Mouse (Mus musculus) ovary, postnatal 10 days (tissue): ENCODE results near the gene Nfia.
A peak's percentile ranks its signal among the peaks of the same experiment; 100 is the strongest.

Experiments
- DNase-seq: peaks from one replicate; pipeline ENCODE4 v3.0.0; 2022; ENCODE audit warnings: low spot score

The Nfia gene

DNA sequence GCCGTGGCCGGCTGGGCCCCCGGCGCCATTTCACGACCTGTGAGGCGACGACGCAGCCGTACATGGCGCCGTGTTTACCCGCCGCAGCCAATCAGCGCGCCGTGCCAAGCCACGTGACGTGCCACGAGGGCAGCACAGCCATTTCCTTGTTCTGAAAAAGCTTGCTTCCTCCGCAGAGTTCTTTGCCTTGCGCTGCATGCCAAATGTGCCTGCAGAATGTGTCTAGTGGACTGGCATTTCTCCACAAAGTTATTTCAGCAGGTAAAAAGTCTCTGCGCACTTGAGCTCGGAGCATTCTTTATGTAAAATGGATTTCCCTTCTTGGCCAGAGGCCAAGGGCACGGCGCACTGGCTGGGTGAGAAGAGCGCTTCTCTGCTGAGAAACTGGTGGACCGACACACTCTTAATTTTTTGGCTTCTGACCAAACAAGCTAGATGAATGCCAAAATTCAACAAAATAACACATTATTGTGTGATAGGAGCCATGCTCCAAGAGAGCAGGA lies 96.5 kb downstream of the Nfia start:
- peak; percentile 95 for DNase-seq

DNA sequence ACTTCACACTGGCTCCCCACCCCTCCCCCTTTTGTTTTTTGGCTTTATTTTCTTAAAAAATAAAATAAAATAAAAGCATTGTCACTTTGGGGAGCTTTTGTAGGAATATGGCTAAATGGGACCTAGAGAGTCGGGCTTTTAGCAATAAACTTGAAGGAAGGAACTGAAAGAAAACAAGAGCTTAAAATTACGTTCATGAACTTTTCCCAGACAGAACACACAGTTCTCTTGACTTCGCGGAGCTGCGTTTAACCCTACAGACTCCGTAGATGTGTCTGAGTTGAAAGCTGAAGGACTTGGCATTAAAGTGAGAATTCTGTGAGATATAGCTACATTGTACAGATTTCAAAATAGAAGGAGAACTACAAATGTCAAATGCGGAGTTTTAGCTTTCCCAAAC lies 96.9 kb downstream of the Nfia start:
- no peak for DNase-seq

DNA sequence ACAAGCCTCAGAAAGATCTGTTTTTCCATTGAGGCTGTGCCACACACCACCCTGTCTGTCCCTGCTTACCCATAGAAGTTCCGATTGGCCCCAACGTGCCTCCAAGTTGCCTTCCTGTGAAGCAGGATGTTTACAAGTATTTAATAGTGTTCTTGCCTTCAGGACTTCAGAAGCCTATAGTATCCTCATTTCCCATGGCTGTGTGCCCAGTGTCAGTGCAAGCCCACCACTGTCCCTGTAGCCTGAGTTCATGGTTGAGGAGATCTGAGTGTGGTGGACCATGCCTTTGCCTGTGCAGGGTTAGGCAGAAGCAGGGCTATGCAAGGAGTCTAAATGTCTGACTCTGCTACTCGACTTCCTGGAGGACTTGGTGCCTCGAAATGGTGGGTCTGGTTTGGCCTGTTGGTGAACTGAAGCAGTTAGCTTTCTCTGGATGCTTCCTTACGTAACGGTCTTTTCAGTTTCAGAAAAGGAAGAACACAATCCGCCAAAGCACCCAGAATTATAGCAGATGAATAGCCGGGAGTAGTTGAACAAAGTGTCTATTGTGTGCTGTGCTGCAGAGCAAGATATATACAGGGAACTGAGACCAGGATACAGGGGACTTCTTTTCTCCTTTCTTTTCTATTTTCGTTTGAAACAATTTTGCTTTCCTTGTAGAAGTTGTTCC lies 99.4 kb downstream of the Nfia start:
- no peak for DNase-seq

DNA sequence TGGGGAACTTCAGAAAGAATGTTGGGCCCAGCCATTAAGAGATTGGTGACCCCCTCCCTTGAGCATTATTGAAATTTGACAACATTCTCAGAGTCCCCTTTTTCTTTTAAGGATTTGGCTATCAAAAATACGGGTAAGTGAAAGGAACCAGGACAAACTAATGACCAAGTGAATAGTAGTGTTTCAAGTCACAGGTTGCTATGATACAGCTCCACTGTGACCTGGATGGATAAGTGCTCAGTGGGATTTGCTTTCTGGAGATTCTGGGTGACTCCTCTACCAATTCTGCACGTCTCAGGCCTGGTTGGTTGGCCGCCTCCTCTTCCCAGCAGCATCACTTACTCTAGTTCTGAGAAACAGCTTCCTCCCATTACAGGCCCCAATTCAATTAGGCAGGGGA lies 102.4 kb downstream of the Nfia start:
- no peak for DNase-seq

DNA sequence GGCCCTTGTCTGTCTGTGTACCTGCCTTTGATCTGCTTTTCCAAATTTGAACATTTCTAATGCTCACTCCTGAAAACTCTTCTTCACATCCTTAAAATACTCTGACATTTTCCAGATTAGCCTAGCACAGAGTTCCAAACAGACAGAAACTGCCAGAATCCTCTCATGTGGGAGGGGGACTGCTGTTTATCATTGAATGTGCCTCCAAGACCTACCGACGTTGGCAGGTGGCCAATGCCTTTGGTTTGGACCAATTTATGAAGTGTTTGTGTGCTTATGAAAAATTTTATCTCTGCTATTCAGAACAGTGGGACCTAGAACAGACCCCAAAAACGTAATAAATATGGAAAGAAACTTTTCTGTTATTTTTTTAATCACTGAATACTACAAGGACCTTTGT lies 103.4 kb downstream of the Nfia start:
- no peak for DNase-seq

DNA sequence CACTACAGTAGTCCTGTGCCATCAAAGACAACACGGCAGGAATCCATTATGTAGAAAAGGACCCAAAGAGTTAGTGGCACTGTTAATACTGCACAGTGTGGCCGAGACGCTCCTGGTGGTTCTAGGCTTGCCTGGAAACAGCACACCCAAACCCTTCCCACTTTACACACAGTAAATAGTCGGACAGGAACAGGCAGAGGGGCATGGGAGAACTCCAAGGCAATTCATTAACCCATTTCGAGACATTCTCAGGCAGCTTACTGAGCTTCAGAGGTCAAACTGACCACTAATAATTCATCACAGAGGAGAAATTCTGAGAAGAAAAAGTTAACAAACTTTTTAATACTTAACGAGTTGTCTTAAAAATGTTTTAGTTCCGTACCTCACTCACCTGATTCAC lies 107.2 kb downstream of the Nfia start:
- no peak for DNase-seq

DNA sequence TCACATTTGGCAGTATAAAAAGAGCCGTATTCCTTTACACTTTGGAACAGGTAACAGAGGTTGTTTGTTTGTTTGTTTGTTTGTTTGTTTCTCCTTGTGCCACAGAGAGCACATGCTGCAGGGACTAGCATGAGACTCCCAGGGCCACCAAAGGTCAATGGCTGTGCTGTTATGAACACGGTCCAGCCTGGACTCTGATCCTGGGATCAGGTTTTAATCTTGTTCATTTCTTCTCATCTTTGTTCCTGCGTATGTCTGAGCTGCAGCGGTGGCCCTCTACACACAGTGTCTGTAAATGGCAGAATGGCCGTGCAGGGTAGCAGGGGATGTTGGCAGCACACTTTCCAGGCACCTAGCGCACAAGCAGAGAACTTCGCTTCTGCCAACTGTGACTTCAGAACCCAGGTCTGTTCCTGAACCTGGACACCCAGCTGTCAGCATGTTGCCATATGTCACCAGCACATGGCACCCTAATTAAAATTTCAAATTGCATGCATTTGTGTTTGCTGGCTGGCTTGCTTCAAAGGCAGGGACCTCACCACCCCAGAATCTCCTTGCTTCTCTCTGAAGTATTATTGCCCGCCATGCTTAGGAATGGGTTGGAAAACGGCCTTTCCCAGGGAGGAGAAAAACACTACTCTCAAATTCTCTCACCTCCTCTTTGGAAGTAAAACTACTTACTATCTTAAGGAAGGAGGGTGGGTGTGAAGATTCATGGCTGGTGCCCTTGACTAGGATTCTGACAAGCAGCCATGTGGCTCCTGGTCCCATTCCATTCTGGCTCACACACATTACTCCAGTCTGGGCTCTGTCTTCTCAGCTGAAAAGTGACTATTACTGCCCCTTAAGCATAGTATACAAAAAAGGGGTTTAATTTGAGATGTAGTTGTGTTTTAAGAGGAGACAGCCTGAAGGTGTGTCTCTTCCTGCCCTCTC lies 107.9 kb downstream of the Nfia start:
- DNase-seq = no peak

DNA sequence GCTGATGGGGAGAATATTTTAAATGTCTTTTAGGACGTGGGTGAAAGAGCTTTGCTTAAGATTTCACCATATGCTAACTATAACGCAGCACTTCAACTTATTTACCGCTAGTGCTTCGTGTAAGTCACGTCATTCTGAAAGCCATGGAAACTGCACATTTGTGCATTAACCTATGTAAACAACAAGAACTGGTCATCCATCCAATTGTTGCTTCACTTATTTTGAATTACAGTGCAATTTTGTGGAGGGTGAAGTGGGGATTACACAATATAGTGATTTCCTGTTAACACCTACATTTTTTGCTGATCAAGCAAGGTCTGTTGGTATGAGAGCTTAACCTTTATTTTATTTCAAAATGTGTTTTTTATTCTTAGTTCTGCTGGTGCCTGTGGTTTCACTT lies 113.0 kb downstream of the Nfia start:
- DNase-seq = no peak

DNA sequence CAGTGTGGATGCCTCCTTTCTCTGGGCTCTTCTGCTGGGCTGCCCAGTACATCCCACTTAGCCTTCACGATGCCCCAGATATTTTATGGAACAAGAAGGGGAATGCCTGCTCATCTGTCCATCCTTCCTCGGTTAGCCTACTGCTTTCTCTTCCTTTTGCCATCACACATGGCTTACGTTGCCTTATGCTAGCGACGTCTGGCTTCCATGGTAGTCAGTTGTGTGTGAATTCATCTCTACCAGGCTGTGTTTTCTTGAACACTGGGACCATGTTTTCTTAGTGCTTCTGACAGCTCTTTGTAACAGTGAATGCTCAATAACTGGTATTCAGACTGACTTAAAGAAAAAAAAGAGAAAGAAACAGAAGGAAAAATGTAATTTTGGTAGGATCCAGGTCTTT lies 113.7 kb downstream of the Nfia start:
- no peak for DNase-seq

DNA sequence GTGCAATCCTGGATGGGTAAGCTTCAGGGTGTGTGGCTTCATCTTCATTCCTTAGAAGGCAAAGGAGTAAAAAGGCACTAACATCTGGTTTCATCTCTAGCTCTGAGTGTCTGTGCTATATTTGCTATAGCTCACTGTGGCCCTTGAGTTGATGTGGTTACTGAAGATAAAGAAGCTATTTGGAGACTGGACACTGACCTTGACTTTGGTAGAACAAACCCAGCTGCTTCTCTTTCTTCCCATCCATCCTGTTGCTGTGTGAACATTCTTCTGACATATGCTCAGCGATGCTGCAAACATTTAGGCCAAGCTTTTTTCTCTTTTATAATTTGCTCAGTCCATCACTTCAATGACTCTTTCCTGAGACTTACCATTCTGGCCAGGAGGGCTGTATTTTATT lies 114.7 kb downstream of the Nfia start:
- DNase-seq = no peak

DNA sequence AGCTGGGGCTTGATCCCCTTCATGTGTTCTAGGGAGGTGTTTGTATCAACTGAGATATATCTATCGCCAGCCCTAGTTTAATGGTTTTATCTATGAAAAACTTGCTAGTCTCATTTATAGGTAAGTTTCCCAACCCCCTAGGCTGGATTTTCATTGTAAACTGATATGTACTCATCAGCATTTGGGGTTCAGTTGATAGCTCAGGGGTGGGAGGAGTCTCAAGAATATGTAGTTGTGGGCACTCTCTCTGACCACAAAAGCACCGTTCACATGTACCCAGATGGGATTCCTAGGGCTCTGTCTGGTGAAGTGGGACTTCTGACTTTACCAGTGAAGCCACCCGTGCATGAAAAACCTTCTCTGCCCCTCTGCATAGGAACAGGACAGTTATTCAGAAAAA lies 118.5 kb downstream of the Nfia start:
- DNase-seq = no peak

DNA sequence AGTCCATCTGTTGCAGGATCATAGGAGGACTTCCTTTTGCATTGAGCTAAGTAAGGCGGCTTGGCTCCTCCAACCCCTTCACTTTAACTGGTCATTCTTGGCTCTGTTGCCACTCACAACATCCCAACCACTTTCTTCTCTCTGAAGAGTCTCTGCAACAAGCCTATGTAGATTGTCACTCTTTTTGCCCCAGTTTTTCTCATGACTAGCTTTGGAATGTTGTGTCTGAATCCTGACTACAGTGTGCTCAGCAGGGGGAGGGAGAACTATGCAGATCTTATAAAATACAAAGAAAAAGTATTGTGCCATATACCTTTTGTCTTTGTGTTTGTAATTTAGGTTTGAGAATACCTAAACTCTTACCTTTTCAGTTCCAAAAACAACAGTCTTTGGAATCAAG lies 119.1 kb downstream of the Nfia start:
- DNase-seq = no peak

DNA sequence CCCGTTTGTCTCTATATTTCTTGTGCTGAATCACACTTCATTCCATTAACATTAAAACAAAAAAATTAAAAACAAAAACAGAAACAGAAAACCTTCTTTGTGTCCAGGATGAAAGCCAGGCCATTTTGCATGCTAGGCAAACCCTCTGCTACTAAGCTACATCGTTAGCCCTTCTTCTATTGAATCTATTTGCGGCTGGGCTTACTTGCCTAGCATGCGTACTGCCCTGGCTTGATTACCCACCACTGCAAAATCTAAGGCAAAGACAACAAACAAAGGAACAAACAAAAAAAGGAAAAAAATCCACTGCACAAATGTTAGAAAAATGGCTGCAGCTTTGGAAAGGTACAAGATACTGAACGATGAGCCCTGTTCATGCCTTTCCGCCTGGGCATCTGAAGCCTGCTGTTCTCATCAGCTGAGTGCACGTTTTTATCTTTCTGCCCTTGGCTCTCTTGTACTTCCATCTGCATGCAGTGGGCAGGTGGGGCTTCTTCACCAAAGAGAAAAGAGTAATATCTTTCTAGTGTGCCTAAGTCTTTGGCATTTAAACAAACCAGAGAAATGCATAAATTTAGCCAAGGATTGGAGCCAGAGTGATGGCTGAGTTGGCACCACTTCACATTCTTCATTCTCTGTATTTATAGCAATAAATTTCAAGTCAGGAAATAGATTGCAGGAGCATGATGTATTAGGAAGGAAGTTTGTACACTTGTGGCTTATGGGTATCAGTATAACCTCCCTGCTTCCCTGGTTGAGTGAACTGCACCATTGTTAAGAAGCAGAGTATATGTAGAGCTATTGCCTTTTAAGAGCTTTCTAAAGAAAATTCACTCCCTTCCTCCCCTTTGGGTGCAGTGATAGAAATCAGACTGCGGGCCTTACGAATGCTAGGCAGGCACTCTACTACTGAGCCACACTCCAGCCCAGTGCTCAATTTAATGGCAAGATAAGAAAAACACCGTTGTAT lies 121.7 kb downstream of the Nfia start:
- no peak for DNase-seq

DNA sequence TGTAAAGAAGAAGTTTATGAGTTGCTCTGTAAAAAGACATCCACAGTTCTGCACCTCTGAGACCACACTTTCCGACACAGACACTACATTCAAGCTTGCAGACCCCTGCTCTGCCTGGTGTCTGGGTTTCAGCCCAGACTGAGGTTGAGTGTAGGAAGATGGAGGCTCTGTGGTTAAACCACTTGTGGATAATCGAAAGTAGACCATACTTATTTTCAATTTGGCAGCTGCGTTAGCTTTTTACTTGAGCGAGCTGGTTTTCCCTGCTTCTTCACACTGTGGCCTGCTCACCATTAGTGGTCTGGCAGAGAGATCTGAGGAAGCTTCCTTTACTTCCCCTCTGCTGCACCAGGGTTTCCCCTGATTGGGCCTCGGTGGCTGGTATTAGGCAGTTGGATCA lies 123.4 kb downstream of the Nfia start:
- DNase-seq = no peak

DNA sequence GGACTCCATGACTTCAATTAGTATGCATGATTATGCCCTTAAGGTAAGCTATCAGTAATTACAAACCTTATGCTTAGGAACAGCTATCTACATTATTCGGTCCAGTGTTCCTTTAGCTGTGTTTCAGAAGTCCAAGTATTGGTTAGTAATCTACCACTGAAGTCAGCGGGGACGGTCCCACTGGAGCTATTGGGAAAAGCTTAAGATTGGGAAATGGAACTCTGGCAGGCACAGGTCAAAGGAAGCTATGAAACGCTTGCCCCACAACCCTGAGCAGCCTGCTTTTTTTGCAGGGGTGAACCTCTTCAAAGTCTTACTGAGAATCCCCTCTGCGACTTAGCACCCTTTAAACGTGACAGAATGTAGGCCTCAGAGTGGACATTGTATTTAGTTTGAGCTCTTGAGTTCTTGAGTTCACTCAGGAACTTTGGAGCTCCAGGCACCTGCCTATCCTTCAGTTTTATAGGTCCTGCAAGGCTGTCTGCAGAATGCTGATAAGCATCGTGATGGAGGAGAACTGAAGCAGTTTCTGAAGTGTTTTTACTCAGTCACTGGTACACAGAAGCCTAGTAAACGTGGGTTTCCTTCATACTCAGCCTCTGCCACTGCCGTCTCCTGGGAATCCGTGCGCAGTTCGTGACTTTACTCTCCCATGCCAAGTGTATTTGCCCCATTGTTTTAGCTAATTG lies 127.9 kb downstream of the Nfia start:
- DNase-seq = no peak

DNA sequence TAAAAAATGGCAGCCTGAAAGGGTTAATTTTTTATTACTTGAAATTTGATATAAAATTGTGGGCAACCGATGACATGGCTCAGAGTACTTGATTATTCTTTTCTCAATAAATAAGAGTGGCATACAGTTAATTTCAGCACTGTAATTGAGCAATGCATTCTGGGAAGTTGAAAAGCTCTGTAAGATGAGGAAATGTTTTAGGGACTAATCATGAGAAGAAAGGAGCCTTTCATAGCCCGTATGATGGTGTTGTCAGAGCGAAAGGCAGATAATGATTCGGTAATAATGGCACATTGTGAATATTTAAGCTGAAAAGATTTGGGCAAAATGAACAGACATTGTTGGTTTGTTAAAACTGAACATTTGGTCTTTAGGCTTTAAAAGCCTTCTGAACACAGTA lies 133.3 kb downstream of the Nfia start:
- DNase-seq = no peak

DNA sequence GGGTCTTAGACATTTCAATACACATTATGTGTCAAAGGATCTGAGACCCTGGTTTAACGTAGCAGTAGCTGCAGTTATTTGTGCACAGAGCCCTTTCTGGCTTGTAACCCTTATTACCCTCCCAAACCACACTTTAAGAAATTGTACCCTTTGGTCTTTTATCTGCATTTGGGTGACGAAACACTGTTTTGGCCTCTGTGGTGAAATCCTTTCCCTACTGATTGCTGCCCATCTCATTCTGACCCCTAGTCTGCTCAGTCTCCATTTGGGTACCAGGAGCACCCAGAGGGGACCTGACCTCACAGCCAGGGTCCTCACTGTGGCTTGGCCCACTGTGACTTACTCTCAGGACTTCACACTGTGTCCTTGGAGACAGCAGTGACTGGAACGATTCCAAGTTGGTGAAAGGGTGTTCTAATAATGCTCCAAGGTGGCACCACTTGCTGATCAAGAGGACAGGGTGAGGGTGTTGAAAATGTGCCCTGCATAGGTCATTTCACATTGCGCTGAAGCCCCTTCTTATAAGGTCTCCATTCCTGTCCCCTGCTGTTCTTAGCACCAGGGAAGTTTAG lies 136.1 kb downstream of the Nfia start:
- no peak for DNase-seq

DNA sequence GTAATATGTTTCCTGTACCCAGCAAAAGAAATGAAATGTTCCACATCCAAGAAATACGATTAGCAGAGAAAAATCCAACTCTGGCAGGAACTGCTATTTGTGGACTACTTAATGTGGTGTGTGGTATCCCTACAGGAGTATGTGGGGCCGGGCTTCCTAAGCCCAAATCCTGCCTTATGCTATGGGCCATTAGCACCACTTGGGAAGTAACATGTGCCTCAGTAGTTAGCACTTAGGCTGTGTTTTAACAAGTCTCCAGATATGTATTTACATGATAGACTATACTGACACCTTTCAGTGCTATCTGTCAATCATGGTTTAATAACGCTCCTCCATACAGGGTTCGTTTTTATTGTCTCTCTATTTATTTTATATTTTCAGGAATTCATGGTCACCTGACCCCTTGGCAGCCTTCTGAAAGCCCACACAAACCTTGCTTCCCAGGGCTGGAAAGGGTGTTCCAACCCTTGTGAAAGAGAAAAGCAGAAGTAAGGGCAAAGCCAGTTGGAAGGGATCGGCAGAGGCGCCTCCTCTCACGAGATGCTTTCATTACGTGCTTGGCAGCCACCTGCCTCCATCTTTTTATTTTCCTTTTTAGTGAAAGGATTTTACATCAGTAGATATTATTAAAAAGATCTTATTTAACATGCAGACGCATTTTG lies 137.7 kb downstream of the Nfia start:
- DNase-seq = no peak

DNA sequence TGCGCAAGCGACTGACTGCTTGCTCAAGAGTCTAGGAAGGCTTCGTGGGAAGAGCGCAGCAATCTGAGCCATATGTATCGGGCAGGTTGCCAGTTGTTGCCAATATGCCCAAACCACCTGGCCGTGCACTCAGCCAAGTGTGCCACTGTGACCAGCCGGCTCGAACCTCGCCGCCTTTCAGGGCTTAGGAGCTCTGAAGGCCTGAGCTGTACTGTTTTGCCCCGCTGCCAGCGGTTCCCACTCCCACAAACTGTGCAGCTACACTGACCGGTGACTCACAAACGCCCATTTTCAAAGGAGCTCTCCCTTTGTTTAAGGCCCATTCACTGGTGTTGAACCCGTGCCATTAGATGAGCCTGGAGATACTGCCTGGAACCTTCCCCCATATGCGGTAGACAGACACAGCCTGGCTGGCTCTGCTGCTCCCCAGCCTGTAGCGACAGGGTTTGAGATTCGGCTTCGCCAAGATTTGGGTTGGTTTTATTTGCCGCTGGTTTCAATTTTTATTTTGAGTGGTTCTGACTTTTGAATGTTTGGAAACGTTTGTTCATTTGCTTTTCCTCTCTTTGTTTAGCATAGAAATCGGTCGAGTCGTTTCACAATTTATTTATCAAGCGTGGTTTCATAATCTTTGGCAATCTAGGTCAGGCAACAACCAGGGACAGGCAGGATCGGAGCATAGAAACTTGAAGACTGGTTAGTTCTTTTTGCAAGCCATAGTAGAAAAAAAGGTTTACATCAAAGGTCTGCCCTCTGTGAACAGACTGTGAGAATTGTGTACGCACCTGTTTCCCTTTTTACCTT lies 138.4 kb downstream of the Nfia start:
- no peak for DNase-seq

DNA sequence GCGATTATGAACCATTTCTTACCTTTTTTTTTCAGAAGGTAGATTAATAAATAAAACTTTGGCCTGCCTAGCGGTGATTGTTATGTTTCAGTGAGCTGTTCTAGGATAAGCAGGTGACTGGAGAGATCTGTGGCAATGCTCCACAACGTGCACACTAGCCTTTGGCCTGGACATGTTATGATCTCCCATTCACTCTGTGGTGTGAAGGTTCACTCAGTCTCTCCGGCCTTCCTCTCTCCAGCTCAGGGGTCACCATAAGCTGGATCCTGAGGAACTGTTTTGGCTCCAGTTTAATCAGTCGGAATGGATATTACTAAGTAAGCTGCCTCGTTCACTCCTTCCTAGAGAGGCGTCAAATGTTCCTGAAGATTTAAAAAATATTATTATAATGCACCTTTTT lies 139.2 kb downstream of the Nfia start:
- DNase-seq = no peak
